Mouse (Mus musculus) 416B (cell line): ENCODE measurements around the gene 3100002H09Rik.

ENCODE experiments used
- DNase-seq: peaks from one replicate; pipeline ENCODE4 v3.0.0; 2011; ENCODE audit warnings: low read depth

The 3100002H09Rik gene

DNA sequence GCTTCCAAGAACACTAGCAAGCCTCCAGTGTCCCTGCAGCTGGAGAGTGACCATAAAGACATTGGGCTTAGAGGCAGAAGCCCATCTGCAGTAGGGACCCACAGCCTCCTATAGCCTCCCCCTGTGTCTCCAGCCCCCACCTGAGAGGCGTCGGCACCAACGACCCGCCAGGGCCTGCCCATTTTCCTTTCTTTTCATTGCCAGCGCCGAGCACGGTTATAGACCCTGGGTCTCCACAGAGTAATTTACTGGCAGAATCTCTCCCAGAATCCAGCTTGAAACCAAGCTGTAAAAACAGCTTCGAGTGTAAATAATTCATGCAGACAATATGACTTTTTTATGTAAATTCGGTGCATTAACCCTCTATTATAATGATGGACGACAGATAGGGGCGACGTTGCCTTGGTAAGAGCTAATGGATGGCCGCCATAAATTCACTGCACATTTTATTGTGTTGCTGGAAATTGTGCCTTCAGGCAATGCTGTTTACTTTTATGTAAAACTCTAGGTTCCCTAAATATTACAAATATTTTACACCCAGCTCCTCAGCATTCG lies 4.9 kb upstream of the 3100002H09Rik start:
- no peak for DNase-seq

DNA sequence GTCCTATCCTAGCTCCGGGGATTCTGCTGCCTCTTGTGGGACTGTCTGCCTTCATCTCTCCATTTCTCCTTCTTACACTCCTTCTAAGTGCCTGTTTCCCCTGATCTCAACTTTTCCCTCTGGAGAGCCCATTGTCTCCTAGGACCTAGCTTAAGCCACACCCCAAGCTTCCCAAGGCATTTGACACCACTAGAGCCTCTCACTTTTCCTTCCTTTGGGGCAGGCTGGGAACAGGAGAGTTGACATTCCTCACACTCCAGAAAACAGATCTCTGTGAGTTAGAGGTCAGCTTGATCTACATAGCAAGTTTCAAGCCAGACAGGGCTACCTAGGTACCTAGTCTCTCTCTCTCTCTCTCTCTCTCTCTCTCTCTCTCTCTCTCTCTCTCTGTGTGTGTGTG lies 3.6 kb upstream of the 3100002H09Rik start:
- DNase-seq: no peak

DNA sequence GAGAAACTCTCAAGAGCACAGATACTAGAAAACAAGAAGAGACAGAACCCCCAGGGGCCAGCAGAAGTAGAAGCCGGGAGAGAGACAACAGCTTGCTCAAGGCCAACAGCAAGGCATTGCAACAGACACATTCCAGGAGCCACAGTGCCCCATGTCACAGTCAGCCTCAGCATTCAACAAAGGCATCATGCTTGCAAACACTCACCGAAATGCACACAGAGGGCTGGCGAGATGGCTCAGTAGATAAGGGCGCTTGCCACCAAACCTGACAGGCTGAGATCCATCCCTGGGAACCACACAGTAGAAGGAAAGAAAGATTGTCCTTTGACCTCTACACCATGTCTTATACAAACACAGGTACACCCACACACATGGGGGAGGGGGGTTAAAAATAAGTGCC lies 1.2 kb upstream of the 3100002H09Rik start:
- no peak for DNase-seq

DNA sequence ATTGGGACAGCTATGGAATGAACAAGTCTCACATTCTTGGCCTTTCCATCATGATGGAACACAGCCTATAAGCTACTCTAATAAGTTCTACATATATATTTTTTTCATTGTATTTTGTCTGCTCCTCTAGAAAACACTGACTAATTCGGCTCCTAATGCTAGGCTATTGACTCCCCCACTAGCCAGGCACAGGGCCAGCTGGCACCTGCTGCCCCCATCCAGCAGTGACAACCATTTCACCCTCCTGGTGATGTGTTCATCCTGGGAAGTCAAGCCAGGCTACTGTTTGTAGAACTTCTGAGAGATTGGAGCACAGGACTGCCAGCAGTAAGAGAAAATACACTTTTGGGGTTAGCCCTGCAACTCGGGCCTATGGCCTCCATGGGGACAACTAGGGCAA lies 537 bp downstream of the 3100002H09Rik start:
- no peak for DNase-seq

GRCm38 (mm10) chr4:124607166-124607565 lies 3.4 kb downstream of the 3100002H09Rik start:
- no peak for DNase-seq

GRCm38 (mm10) chr4:124606180-124606579 lies 4.4 kb downstream of the 3100002H09Rik start:
- DNase-seq: no peak

GRCm38 (mm10) chr4:124605255-124605654 lies 5.3 kb downstream of the 3100002H09Rik start:
- DNase-seq: no peak

DNA sequence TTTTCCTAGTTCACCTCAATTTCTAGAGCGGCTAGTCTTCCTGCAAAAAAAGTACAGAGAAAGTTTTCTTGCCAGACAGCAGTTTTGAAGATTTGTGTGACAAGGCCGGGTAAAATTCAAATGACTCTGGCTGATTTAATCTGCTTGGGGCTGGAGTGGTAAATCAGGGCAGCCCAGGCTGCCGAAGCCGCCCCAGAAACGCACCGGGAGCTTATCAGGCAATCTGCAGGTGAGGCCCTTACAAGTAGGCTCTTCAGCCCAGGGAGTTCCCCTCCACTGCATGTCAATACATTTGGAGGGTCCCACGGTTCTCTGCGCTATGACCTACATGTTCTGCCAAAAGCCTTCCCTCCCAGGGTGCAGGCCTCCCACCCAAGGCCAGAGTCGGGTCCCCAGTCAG lies 6.9 kb downstream of the 3100002H09Rik start:
- DNase-seq: no peak

GRCm38 (mm10) chr4:124595929-124596328 lies 14.7 kb downstream of the 3100002H09Rik start:
- DNase-seq: no peak

GRCm38 (mm10) chr4:124594933-124595332 lies 15.7 kb downstream of the 3100002H09Rik start:
- DNase-seq: peak; percentile 1

- no peak for DNase-seq
These were observed 16.9 kb downstream of the 3100002H09Rik start for GRCm38 (mm10) chr4:124593691-124594090.

- DNase-seq: no peak
These were observed 17.4 kb downstream of the 3100002H09Rik start for GRCm38 (mm10) chr4:124593210-124593609.

GRCm38 (mm10) chr4:124592241-124592640 lies 18.4 kb downstream of the 3100002H09Rik start:
- DNase-seq: no peak

GRCm38 (mm10) chr4:124580695-124581094 lies 29.9 kb downstream of the 3100002H09Rik start:
- no peak for DNase-seq

DNA sequence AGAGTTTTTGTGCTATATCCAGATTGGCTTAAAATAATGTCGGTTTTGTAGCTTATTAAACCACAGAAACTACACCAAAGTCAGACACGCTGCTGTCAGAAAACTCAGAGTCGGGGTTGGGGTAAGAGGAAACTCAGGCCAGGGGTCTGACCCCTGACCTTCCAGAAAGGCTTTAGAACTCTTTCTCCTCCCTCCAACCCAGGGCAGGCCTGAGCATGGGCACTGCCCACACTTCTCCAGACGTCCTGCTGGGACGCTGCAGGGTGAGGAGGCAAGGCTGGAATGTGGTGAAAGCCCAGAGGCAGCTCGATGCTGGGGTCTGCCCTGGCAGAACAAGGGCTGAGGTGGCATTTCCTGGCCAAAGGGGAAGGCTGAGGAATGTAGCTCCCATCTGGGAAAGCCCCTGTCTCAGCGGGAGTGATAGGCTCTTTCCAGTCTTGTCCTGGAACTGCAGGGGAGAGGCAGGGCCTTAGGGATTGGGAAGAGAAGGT lies 34.6 kb downstream of the 3100002H09Rik start:
- DNase-seq: no peak

DNA sequence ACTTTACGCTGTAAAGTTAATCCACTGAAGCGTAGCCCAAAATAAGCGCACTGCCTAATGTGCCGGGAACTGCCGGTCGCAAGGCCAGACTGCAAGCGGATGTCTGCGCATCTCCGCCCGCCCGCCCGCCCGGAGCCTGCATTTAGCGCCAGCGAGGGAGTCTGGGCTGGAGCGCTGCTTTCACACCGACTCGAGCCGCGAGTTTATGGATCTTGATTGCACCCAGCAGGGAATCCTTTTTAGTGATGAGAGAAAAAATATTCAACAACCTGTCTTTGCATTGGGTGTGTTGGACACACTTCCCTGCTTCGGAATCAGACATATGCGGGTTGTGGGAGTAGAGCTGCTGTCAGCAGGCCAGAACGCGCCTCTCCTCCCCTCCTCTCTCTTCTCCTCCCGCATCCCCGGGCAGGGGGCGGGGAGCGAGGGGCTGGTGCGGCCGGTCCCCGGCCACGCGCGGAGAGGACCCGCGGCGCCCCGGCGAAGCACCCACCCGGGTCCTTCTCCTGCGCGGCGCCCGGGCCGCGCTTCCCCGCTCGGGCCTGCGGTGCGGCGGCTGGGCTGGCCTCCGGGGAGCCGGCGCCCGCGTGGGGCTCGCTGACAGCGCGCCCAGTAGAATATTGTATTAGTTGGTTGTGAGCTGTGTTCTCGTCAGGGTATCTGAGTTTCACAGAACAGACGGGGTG lies 35.2 kb downstream of the 3100002H09Rik start:
- DNase-seq: no peak

DNA sequence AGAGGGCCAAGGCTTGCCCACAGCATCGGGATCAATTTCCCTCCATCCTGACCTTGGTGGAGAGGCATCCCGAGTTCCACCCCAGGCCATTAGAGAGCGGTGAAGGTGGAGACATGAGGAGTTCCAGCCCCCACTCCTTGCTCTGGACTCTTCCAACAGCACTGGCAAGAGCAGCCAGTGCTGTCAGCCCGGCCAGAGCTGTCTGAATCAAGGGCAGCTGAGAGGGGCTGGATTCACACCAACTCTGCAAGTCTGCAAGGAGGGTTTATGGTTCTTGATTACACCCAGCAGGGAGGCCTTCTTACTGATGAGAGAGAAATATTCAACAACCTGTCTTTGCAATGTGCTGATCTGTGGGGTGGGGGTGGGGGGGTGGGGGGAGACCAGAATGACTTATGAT lies 37.0 kb downstream of the 3100002H09Rik start:
- no peak for DNase-seq

DNA sequence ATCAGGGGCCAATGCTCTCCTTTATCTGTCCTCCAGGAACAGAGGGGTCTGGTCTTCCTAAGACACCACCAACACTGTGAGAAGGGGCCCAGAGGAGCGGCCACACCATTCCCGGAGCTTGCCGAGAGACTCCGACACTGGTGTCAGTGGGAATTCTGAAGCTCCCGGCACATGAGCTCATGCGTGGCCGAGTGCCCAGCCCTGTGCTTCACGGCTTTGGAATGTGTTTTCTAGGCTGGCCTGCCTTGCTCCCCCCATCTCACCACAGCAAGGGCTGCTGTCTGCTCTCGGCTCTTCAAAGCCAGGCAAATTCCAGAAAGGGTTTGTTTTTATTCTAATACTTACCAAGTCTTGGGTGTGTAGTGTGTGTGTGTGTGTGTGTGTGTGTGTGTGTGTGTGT lies 39.6 kb downstream of the 3100002H09Rik start:
- no peak for DNase-seq

DNA sequence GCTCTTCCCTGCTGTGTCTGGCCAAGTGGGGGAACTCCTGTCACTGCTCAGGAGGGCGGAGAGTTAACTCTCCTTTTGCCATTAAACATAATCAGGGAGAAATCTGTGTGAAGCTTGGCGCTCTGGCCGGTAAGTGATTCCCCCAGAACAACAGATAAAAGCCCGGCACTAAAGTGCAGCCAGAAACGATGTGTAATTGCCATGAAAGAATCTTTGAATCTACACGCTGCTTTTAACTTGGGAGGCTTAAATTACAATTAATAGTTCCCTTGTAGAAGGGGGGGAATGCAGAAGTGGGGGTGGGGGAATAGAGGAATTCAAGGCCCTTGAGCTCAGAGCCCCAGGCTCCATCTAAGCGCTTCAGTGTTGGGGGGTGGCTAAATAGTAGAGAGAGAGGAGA lies 40.9 kb downstream of the 3100002H09Rik start:
- no peak for DNase-seq

DNA sequence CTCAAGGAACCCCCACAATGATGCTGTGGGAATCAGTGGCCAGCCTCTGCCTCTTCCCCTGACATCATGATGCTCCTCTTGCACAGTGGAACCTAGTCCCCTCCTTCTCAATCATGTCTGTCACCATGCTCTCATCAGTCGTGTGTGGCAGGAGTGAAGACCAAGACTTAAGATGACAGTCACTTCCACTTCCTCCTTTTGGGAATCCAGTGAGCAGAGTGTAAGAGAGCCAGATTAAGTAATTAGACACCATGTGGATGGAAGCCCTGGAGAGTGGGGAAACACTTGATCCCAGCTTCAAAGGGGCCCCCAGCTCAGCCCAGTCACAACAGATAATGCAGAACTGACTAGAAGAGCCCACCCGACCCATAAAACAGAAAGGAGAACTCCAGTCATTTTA lies 47.2 kb downstream of the 3100002H09Rik start:
- DNase-seq: no peak

GRCm38 (mm10) chr4:124562721-124563120 lies 47.9 kb downstream of the 3100002H09Rik start:
- DNase-seq: no peak
